Mouse (Mus musculus) heart, embryonic 10.5 days (tissue): Measurements from ENCODE around the gene Sept9. TPM values are rescaled to one million over a fixed set of nuclear protein-coding genes. Genes with fewer than 3 reads are reported as not detected.

Source experiments
- DNase-seq: peaks from one replicate; pipeline ENCODE4 v3.0.0-alpha.2; 2017; ENCODE audit warnings: low spot score
- H3K27ac ChIP-seq: fragments of 300-500 bp; sonication (generic); 2 replicates; pipeline ENCODE4 v1.5.1; 2016; ENCODE audit warnings: mild to moderate bottlenecking
- H3K27me3 ChIP-seq: fragments of 300-500 bp; sonication (generic); 2 replicates; pipeline ENCODE4 v1.6.1; 2016; ENCODE audit warnings: mild to moderate bottlenecking; ENCODE audit not compliant: poor library complexity, insufficient read depth, severe bottlenecking
- H3K36me3 ChIP-seq: fragments of 300-500 bp; sonication (generic); 2 replicates; pipeline ENCODE4 v1.6.1; 2016; ENCODE audit warnings: mild to moderate bottlenecking, moderate library complexity
- H3K4me1 ChIP-seq: fragments of 300-500 bp; sonication (generic); 2 replicates; pipeline ENCODE4 v1.6.1; 2016; ENCODE audit warnings: mild to moderate bottlenecking
- H3K4me3 ChIP-seq: fragments of 300-500 bp; sonication (generic); 2 replicates; pipeline ENCODE4 v1.5.1; 2016; ENCODE audit warnings: mild to moderate bottlenecking, moderate library complexity
- H3K9me3 ChIP-seq: fragments of 300-500 bp; sonication (generic); 2 replicates; pipeline ENCODE4 v1.6.1; 2016; ENCODE audit warnings: mild to moderate bottlenecking, moderate library complexity
- WGBS: fragments of 180-500 bp; shearing (Covaris S2); methylation state at CpG from one replicate; pipeline ENCODE4 v1.1.7; 2016; 5-methylcytosine and 5-hydroxymethylcytosine counted together
- polyA plus RNA-seq: library from polyadenylated mRNA; unstranded; fragments of >200 nt; fragmentation: Nextera tagmentation; extraction: Ambion mirVana; gene quantifications from 2 replicates; pipeline ENCODE4 v1.2.1, GENCODE M21; 2016

Gene Sept9
- polyA plus RNA-seq, 1 experiment from 2014 or later: 164 TPM

- Histone ChIP-seq H3K4me3 (no peak overlapping the region), H3K4me1 (peaks cover 46% of the 10 kb centered on the region), H3K27ac (no peak overlapping the region), H3K9me3 (no peaks in the 10 kb centered on the region), H3K27me3 (peaks cover 56% of the 10 kb centered on the region), H3K36me3 (no peaks in the 10 kb centered on the region)
- 81% methylated on average over 2 of the region's 2 CpGs for WGBS
- DNase-seq: no peak
These were observed 192.8 kb downstream of the Sept9 start for GRCm38 (mm10) chr11:117392251-117392650.

- Histone ChIP-seq H3K27ac (no peak overlapping the region), H3K4me1 (peaks cover 52% of the 10 kb centered on the region), H3K27me3 (peaks cover 58% of the 10 kb centered on the region), H3K4me3 (peak overlapping the region; percentile 54; the same call in 1 of the 2 replicates), H3K36me3 (no peaks in the 10 kb centered on the region), H3K9me3 (no peaks in the 10 kb centered on the region)
- no peak for DNase-seq
- WGBS: 63% methylated on average over 4 of the region's 4 CpGs
These were observed 194.3 kb downstream of the Sept9 start for GRCm38 (mm10) chr11:117393715-117394114.

GRCm38 (mm10) chr11:117394230-117395137 lies 195.0 kb downstream of the Sept9 start:
- H3K4me3 ChIP-seq: peak overlapping the region; percentile 54
- H3K36me3 ChIP-seq: no peaks in the 10 kb centered on the region
- WGBS: 2% methylated on average over 34 of the region's 34 CpGs
- H3K27ac ChIP-seq: no peak overlapping the region
- H3K27me3 ChIP-seq: peaks cover 66% of the 10 kb centered on the region
- no peaks in the 10 kb centered on the region for H3K9me3 ChIP-seq
- H3K4me1 ChIP-seq: peaks cover 47% of the 10 kb centered on the region
- DNase-seq: no peak

GRCm38 (mm10) chr11:117395228-117395627 lies 195.8 kb downstream of the Sept9 start:
- H3K27ac ChIP-seq: no peak overlapping the region
- DNase-seq: no peak
- no peaks in the 10 kb centered on the region for H3K9me3 ChIP-seq
- H3K27me3 ChIP-seq: peaks cover 73% of the 10 kb centered on the region
- 4% methylated on average over 9 of the region's 9 CpGs for WGBS
- H3K4me1 ChIP-seq: peaks cover 40% of the 10 kb centered on the region
- H3K4me3 ChIP-seq: peak overlapping the region; percentile 54
- no peaks in the 10 kb centered on the region for H3K36me3 ChIP-seq

- Histone ChIP-seq H3K4me3 (no peak overlapping the region), H3K36me3 (no peaks in the 10 kb centered on the region), H3K27me3 (peaks cover 80% of the 10 kb centered on the region), H3K4me1 (peaks cover 26% of the 10 kb centered on the region), H3K27ac (no peak overlapping the region), H3K9me3 (peaks cover 4% of the 10 kb centered on the region; the same call in 1 of the 2 replicates)
- 78% methylated on average over 3 of the region's 3 CpGs for WGBS
- no peak for DNase-seq
These were observed 197.5 kb downstream of the Sept9 start for GRCm38 (mm10) chr11:117396929-117397328.

GRCm38 (mm10) chr11:117397755-117398154 lies 198.3 kb downstream of the Sept9 start:
- Histone ChIP-seq H3K4me1 (peaks cover 26% of the 10 kb centered on the region), H3K27ac (no peak overlapping the region), H3K27me3 (peaks cover 86% of the 10 kb centered on the region), H3K9me3 (peaks cover 6% of the 10 kb centered on the region; the same call in 1 of the 2 replicates), H3K4me3 (no peak overlapping the region), H3K36me3 (no peaks in the 10 kb centered on the region)
- DNase-seq: no peak
- 25% methylated on average over 4 of the region's 4 CpGs for WGBS

- Histone ChIP-seq H3K36me3 (no peaks in the 10 kb centered on the region), H3K4me3 (no peak overlapping the region), H3K27ac (no peak overlapping the region), H3K27me3 (peaks cover 87% of the 10 kb centered on the region), H3K9me3 (peaks cover 6% of the 10 kb centered on the region; the same call in 1 of the 2 replicates), H3K4me1 (peaks cover 26% of the 10 kb centered on the region)
- no peak for DNase-seq
- WGBS: 33% methylated on average over 7 of the region's 7 CpGs
These were observed 198.7 kb downstream of the Sept9 start for GRCm38 (mm10) chr11:117398191-117398590.

- H3K36me3 ChIP-seq: no peaks in the 10 kb centered on the region
- peaks cover 13% of the 10 kb centered on the region for H3K4me1 ChIP-seq
- peaks cover 86% of the 10 kb centered on the region for H3K27me3 ChIP-seq
- WGBS: 81% methylated on average over 10 of the region's 10 CpGs
- H3K4me3 ChIP-seq: no peak overlapping the region
- no peak for DNase-seq
- H3K27ac ChIP-seq: no peak overlapping the region
- peaks cover 6% of the 10 kb centered on the region; the same call in 1 of the 2 replicates for H3K9me3 ChIP-seq
These were observed 202.3 kb downstream of the Sept9 start for GRCm38 (mm10) chr11:117401583-117402367.

GRCm38 (mm10) chr11:117402550-117402949 lies 203.1 kb downstream of the Sept9 start:
- no peak overlapping the region for H3K27ac ChIP-seq
- H3K27me3 ChIP-seq: peaks cover 86% of the 10 kb centered on the region
- DNase-seq: no peak
- H3K36me3 ChIP-seq: no peaks in the 10 kb centered on the region
- H3K9me3 ChIP-seq: peaks cover 6% of the 10 kb centered on the region; the same call in 1 of the 2 replicates
- H3K4me1 ChIP-seq: peaks cover 21% of the 10 kb centered on the region
- H3K4me3 ChIP-seq: no peak overlapping the region
- 77% methylated on average over 11 of the region's 11 CpGs for WGBS

GRCm38 (mm10) chr11:117403073-117403472 lies 203.6 kb downstream of the Sept9 start:
- Histone ChIP-seq H3K27me3 (peaks cover 81% of the 10 kb centered on the region), H3K36me3 (no peaks in the 10 kb centered on the region), H3K9me3 (peaks cover 6% of the 10 kb centered on the region; the same call in 1 of the 2 replicates), H3K27ac (no peak overlapping the region), H3K4me3 (no peak overlapping the region), H3K4me1 (peaks cover 23% of the 10 kb centered on the region)
- DNase-seq: no peak
- WGBS: 84% methylated on average over 6 of the region's 6 CpGs

GRCm38 (mm10) chr11:117403781-117404180 lies 204.3 kb downstream of the Sept9 start:
- H3K27ac ChIP-seq: no peak overlapping the region
- H3K4me1 ChIP-seq: peaks cover 25% of the 10 kb centered on the region
- H3K4me3 ChIP-seq: no peak overlapping the region
- peaks cover 81% of the 10 kb centered on the region for H3K27me3 ChIP-seq
- H3K36me3 ChIP-seq: no peaks in the 10 kb centered on the region
- no peak for DNase-seq
- peaks cover 6% of the 10 kb centered on the region; the same call in 1 of the 2 replicates for H3K9me3 ChIP-seq
- 44% methylated on average over 7 of the region's 7 CpGs for WGBS

- peaks cover 4% of the 10 kb centered on the region; the same call in 1 of the 2 replicates for H3K9me3 ChIP-seq
- peak overlapping the region; percentile 43; the same call in 1 of the 2 replicates for H3K27ac ChIP-seq
- no peak for DNase-seq
- H3K4me3 ChIP-seq: no peak overlapping the region
- peaks cover 28% of the 10 kb centered on the region for H3K4me1 ChIP-seq
- 58% methylated on average over 1 of the region's 1 CpGs for WGBS
- H3K36me3 ChIP-seq: no peaks in the 10 kb centered on the region
- H3K27me3 ChIP-seq: peaks cover 83% of the 10 kb centered on the region
These were observed 207.2 kb downstream of the Sept9 start for GRCm38 (mm10) chr11:117406711-117407110.

- Histone ChIP-seq H3K27me3 (peaks cover 87% of the 10 kb centered on the region), H3K9me3 (no peaks in the 10 kb centered on the region), H3K27ac (peak overlapping the region; percentile 43), H3K4me1 (peaks cover 28% of the 10 kb centered on the region), H3K4me3 (peak overlapping the region; percentile 56), H3K36me3 (no peaks in the 10 kb centered on the region)
- no peak for DNase-seq
- WGBS: 11% methylated on average over 4 of the region's 4 CpGs
These were observed 207.7 kb downstream of the Sept9 start for GRCm38 (mm10) chr11:117407196-117407595.
